Mouse (Mus musculus) right cerebral cortex, adult 2 months (tissue): ENCODE measurements around the gene Kcnj15.

Source experiments
- DNase-seq, 2 experiments: peaks; one replicate each; pipeline ENCODE4 v3.0.0; 2021 to 2022; ENCODE audit warnings: low spot score in 2 of 2

Gene Kcnj15

GRCm38 (mm10) chr16:95245499-95245898 lies 11.9 kb upstream of the Kcnj15 start:
- no peak for DNase-seq

- DNase-seq = no peak
These were observed 8.7 kb upstream of the Kcnj15 start for GRCm38 (mm10) chr16:95248646-95249045.

GRCm38 (mm10) chr16:95256648-95257047 lies 710 bp upstream of the Kcnj15 start:
- no peak for DNase-seq

- DNase-seq = no peak
These were observed 742 bp downstream of the Kcnj15 start for GRCm38 (mm10) chr16:95258100-95258499.

GRCm38 (mm10) chr16:95259505-95259904 lies 2.1 kb downstream of the Kcnj15 start:
- DNase-seq = no peak

- no peak for DNase-seq
These were observed 3.3 kb downstream of the Kcnj15 start for GRCm38 (mm10) chr16:95260693-95261092.

GRCm38 (mm10) chr16:95261807-95262206 lies 4.4 kb downstream of the Kcnj15 start:
- no peak for DNase-seq

- DNase-seq = no peak
These were observed 5.5 kb downstream of the Kcnj15 start for GRCm38 (mm10) chr16:95262706-95263363.

- no peak for DNase-seq
These were observed 7.0 kb downstream of the Kcnj15 start for GRCm38 (mm10) chr16:95264324-95264723.

- DNase-seq = no peak
These were observed 10.3 kb downstream of the Kcnj15 start for GRCm38 (mm10) chr16:95267481-95268183.

- no peak for DNase-seq
These were observed 12.3 kb downstream of the Kcnj15 start for GRCm38 (mm10) chr16:95269610-95270009.

- no peak for DNase-seq
These were observed 15.7 kb downstream of the Kcnj15 start for GRCm38 (mm10) chr16:95273101-95273500.

GRCm38 (mm10) chr16:95275713-95276502 lies 18.6 kb downstream of the Kcnj15 start:
- DNase-seq = no peak

- no peak for DNase-seq
These were observed 21.7 kb downstream of the Kcnj15 start for GRCm38 (mm10) chr16:95279015-95279414.

- no peak for DNase-seq
These were observed 23.0 kb downstream of the Kcnj15 start for GRCm38 (mm10) chr16:95280338-95280737.

GRCm38 (mm10) chr16:95283369-95283768 lies 26.0 kb downstream of the Kcnj15 start:
- DNase-seq = no peak

GRCm38 (mm10) chr16:95284085-95284727 lies 26.8 kb downstream of the Kcnj15 start:
- DNase-seq = no peak

GRCm38 (mm10) chr16:95285043-95285442 lies 27.7 kb downstream of the Kcnj15 start:
- DNase-seq = no peak

- no peak for DNase-seq
These were observed 28.4 kb downstream of the Kcnj15 start for GRCm38 (mm10) chr16:95285767-95286166.

GRCm38 (mm10) chr16:95287656-95288055 lies 30.3 kb downstream of the Kcnj15 start:
- DNase-seq = no peak

- no peak for DNase-seq
These were observed 32.0 kb downstream of the Kcnj15 start for GRCm38 (mm10) chr16:95289375-95289774.

GRCm38 (mm10) chr16:95291450-95292101 lies 34.2 kb downstream of the Kcnj15 start:
- no peak for DNase-seq
